Mouse (Mus musculus): ENCODE results near the gene Pex5.

Gene Pex5

GRCm38 (mm10) chr6:124360549-124360948, 54.3 kb downstream of the Pex5 start:
- no peak for DNase-seq (ENCODE audit: low spot score in 2 of 2)

- DNase-seq (ENCODE audit: low spot score in 2 of 2): no peak
These were observed 55.9 kb downstream of the Pex5 start for GRCm38 (mm10) chr6:124358953-124359352.

DNA sequence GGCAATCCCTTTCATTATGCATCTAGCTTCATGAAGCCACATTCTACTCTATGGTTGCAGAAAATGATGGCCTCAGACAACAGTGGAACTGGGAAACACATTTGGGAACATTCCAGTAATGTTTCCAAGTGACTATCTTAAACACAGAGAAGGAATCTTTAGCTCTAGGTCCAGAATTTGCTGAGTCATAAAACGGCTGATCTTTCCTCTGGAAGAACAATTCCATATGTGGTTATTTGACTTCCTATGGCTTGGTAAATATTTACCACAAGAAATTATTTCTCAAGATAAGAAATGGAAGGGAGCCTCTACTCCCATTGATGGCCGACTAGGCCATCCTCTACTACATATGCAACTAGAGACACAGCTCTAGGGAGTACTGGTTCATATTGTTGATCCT, 61.6 kb downstream of the Pex5 start:
- no peak for DNase-seq (ENCODE audit: low spot score in 2 of 2)
